Mouse (Mus musculus): ENCODE results near the gene Olfr102.
A peak's percentile ranks its signal among the peaks of the same experiment; 100 is the strongest.

The Olfr102 gene

DNA sequence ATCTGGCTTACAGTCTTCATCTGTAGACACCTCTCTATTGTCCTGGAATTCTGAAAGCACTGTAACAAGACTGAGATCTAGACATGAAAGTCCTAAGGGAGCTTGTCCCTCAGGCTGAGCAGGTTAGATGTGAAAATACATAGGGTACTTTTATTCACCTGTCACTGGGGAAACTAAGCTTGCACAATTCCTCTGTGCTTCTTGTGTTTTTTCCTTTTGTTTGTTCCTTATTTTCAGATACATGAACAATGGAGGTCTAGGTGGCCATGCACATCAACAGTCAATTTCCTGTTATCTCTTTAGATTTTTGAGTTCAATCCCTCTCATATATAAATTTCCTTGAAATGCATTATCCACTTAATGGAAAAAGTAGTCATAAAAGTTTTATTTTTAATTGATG, at the start of gene Olfr102:
TSS of gene Olfr102 (minus strand) at position 101 of the 400 bp plus-strand sequence.
- no peak for DNase-seq (ENCODE audit: low spot score)

DNA sequence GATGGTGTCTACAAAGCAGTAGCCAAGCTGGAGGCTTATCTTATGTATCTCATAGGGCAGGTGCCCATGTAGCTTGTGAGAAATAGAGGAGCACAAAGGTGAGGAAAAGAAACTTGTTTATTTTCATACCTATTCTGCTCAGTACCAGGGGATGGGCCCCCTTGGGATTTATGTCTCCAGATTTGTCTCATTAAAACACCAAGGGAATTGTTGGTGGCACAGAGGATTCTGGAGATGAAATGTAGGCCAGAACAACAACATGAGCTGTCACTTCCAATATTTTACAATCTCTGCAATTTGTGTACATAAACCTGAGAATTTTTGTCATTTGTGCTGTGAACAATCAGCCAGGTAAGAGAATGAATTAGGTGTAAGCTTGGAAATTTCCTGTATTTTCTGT, 42.4 kb upstream of the Olfr102 start, which contains the start of gene Olfr104-ps:
TSS of gene Olfr104-ps (plus strand) at position 301 of the 400 bp plus-strand sequence.
- DNase-seq (ENCODE audit: low spot score) = no peak

DNA sequence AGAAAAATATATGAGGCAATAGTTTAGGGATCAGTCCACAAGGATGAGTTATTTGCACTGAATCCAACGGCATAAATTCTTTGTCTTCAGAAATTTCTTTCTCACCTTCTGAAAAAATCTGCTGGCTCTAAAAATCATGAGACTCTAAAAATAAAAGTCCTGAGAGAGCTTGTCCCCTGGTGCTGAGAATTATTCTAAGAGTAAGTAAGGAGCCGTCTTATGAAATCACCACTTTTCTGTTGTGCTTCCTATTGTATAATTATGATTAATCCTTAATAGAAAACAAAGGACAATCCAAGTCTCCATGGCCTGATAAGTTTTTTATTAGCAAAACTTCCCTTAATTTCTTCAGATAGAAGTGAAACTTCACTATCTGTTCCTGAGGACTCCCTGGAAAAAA, 22.7 kb upstream of the Olfr102 start, which contains the start of gene Olfr103:
TSS of gene Olfr103 (minus strand) at position 101 of the 400 bp plus-strand sequence.
- DNase-seq (ENCODE audit: low spot score) = no peak

DNA sequence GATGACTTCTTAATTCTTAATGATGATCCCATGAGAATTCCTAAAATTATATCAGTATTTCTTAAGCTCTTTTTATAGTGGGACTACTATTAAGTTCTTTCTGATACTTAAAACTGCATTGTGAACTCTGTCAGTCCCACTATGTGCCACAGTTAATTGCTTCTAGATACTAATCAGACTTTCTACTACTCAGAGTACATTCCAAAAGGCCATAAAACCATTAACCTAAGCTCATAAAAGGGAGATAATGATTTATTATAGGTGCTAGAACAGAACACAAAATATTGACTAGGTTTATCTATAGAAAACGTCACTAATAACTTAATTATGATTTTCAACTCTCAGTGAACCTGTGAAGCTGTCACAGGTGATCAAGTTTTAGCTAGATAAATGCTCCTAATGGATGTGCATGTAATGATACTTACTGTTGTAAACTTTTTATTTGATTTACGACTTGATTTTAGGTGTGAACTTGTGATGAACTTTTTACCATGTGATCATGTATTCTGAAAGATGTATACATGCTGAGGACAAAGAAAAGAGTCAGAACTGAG, 6.6 kb downstream of the Olfr102 start:
- DNase-seq (ENCODE audit: low spot score) = no peak

DNA sequence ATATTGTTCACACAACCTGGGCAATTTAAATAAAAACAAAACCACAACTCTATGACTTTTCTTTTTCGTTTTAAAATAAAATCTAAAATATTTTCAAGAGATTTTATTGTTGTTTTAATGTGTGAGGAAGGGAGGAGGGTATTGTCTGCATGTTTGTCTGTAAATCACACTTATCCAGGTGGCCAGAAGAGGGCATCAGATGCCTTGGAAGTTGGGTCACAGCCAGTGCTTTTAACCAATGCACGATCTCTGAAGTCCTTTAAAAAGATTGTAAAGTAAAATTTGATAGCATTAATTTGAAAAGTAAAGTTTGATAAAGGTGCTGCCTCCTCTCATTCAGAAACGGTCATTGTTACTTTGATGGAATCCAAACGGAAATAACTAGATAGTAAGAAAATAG, 8.4 kb downstream of the Olfr102 start:
- no peak for DNase-seq (ENCODE audit: low spot score)

DNA sequence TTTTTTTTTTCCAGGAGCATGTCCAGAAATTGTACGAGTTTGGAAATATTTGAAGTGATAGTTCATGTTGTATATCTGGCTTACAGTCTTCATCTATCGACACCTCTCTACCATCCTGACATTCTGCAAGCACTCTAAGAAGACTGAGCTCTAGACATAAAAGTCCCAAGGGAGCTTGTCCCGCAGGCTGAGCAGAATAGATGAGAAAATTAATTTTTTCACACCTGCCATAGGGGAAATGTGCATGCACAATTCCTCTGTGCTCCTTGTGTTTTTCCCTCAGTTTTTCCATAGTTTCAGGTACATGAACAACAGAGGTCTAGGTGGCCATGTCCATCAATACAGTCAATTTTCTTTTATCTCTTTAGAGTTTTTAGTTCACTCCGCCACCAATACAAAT, 12.6 kb downstream of the Olfr102 start, which contains the start of gene Olfr101:
TSS of gene Olfr101 (minus strand) at position 101 of the 400 bp plus-strand sequence.
- no peak for DNase-seq (ENCODE audit: low spot score)

DNA sequence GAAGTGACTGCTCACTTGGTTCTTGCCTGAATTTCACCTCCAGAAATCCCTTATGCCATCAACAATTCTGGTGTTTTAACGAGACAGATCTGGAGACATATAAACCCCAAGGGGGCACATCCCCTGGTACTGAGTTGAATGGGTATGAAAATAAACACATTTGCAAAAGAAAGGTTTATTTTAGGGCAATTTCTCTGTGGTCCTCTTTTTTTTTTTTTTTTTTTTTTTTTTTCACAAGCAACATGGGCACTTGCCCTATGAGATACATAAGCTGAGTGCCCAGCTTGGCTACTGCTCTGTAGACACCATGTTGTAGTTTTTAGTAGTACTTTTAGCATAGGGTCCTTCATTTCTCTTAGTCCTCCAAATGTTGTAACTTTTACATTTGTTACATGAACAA, 33.5 kb downstream of the Olfr102 start, which contains the start of gene Olfr99:
TSS of gene Olfr99 (minus strand) at position 101 of the 400 bp plus-strand sequence.
- no peak for DNase-seq (ENCODE audit: low spot score)

DNA sequence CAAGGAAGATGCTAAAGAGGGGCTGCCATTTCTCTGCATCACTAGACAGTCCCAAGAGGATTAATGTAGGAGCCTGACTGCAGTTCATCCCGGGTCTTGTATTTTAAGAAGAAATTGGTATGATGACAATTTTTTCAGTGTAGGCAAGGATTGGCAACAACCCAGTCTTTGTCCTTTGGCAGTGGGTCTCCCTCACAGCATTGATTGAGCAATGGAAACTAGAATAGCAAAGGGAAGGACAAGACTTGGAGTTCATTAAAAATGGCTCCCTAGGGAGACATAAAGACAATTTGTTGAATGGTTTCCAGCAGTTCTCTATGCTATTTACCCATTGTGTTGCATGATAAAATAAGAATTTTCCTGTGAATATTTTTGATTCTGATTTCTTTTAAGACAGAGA, 36.5 kb downstream of the Olfr102 start:
- DNase-seq (ENCODE audit: low spot score) = no peak

DNA sequence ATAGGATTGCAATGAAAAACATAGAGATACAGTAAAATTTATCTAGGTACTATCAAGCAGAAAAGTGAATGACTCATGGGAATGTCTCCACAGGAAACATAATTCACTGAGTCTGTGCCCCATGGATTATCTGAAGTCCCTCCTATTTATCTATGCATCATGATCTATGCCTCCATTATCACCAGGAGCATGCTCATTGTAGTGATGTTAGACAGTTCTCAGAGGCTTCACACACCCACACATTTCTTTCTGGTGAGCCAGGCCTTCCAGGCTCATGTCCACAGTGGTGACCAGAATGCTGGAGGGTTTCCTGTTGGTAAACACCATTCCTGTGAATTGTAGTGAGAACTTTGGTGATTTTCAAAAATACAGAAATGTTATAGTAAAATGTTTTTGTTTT, 40.3 kb downstream of the Olfr102 start:
- DNase-seq (ENCODE audit: low spot score) = no peak

DNA sequence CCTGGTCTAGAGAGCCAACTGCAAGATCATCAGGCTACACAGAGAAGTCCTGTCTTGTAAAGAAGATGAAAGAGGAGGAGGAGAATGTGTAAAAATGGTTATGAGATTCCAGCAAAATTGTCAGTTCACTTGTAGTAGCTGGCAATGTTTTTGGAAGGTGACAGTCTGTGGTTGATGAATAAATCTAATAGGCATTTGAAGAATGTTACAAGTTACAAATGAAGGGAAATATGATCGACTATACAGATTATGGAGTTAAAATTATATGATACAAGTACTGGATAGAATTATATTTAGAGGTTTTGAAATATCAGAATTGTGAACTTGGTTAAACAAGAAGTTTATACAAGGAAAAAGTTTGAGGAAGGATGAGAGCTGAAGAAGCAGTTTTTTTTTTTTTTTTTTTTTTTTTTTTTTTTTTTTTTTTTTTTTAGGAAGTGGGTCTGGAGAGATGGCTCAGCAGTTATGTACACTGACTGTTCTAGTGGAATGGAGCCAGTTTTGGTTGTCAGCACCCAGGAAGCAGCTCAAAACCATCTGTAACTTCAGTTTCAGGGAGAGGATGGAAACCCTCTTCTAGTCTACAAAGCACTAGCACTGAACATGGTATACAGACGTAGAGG, 41.1 kb downstream of the Olfr102 start:
- DNase-seq (ENCODE audit: low spot score) = no peak

DNA sequence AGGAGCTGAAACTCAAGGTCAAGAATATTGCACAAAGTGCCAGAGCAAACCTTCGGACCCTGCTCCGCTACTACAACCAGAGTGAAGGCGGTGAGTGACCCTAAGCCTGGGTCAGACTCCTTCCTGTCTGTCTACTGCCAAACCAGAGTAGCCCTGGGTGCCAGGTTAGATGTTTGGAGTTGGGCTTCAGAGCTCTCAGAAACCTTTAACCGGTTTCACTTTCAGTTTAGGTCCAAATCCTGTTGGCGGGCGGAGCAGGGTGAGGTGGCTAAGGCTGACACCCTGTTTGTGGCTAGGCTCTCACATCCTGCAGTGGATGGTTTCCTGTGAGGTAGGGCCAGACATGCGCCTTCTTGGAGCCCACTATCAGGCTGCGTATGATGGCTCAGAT, 46.2 kb downstream of the Olfr102 start:
- DNase-seq (ENCODE audit: low spot score) = peak; percentile 19

DNA sequence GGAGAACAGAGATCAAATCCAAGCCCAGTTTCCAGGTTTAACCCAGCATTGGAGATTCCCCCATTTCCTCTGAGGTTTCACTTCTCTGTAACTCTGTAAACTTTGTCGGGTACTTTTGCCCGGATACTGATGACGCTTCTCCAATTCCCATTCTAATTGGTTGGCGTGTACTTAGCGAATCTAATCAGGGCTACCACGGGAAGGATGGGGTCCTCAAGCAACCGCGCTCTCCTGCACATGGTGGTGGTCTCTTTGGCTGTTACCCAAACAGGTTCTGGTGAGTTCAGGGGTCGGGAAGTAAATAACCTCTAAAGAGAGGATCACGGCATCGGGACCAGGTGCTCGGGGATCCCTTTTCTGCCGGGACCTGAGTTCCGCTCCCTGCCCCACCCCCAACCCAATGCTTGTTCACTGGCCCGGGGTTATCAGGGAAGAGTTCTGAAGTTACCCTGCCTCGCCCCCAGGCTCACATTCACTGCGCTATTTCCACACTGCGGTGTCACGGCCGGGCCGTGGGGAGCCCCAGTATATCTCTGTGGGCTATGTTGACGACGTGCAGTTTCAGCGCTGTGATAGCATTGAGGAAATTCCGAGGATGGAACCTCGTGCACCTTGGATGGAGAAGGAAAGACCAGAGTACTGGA, 46.7 kb downstream of the Olfr102 start, which contains the start of gene H2-M3:
TSS of gene H2-M3 (plus strand) at position 163 of the 644 bp plus-strand sequence.
- DNase-seq (ENCODE audit: low spot score) = peak; percentile 61

DNA sequence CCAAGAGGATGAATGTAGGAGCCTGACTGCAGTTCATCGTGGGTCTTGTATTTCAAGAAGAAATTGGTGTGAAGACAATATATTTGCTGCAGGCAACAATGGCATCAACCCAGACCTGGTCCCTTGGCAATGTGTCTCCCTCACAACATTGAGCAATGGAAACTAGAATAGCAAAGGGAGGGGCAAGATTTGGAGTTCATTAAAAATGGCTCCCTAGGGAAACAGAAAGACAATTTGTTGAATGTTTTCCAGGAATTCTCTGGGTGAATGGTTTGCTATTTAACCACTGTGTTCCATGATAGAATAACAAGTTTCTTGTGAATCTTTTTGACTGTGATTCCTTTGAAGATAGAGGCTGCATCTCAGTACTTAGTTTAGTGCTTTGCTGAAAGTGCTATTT, 53.2 kb downstream of the Olfr102 start, which contains the start of gene Olfr98:
TSS of gene Olfr98 (minus strand) at position 124 of the 400 bp plus-strand sequence.
- DNase-seq (ENCODE audit: low spot score) = no peak

All from MN1 (cell line).